Mouse (Mus musculus) forelimb bud, embryonic 11.5 days (tissue): ENCODE measurements around the gene Fads1.
"Not testable (repeated sequence)": the region's sequence is repeated elsewhere in the genome, so short reads cannot be mapped to it uniquely, and the experiment has no call there.

ENCODE experiments used
- DNase-seq: peaks from one replicate; pipeline ENCODE4 v3.0.0-alpha.2; 2012; ENCODE audit warnings: low read depth, low spot score

Gene Fads1

DNA sequence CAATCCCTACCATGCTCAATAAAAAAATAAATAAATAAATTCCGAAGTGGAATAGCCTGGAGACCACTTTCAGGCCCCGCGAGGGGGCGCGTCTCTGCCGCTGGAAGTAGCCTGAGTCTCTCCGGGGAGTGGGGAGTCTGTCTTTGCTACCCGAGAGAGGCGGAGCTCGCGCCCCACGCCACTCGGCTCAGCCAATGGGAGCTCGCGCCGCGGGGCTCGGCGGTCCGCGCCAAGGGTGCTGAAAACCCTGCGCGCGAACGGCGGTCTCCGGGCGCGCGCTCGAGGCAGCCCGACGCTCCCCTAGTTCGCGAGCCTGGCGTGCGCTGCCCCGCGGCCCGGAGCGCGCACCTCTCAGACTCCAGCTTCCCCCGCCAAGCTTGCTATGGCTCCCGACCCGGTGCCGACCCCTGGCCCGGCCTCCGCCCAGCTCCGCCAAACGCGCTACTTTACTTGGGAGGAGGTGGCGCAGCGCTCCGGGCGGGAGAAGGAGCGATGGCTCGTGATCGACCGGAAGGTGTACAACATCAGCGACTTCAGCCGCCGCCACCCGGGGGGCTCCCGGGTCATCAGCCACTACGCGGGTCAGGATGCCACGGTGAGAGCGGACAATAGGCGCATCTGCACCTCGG is at the start of gene Fads1:
Fads1 (plus strand) TSS at position 219 of the 629 bp plus-strand sequence.
- DNase-seq: peak; percentile 95

GRCm38 (mm10) chr19:10134692-10135091 is 48.0 kb upstream of the Fads1 start:
- DNase-seq: no peak

- peak; percentile 11 for DNase-seq
Observed at GRCm38 (mm10) chr19:10137423-10137822, 45.3 kb upstream of the Fads1 start.

DNA sequence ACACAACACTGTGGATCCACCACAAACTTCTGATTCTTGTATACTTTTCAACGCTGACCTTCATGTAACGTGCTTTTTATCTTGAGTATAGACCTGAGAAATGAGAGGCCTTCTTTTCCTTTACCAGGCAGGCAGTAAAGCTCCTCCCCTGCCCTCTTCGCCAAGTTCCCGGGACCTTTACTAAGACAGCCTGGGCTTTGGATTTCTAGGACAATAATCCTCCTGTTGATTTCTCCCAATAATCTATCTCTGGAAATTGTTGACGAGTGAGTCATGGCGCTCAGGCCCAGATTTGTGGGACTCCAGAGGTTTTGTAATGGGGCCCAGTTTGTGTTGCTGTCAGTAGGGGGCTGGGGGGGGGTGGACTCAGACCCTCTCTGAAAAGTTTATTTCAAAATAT is 43.0 kb upstream of the Fads1 start:
- DNase-seq: no peak

GRCm38 (mm10) chr19:10143667-10144066 is 39.0 kb upstream of the Fads1 start:
- no peak for DNase-seq

DNA sequence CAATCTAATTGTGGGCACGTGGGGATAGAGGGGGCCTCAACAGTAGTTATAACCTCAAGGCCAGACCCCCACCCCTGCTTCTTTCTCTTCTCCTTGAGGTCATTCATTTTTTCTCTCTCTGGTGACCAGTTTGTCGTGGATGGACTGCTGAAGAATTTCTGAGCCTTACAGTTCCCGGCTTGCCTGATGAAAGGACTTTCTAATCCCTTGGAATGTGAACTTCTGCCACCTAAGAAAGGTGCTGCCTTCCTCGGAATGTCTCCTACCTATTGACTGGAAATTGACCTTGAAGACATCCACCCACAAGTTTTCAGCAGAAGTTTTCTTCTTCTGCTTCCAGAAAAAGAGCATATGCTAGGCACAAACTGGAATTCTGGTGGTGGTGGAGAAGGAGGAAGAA is 38.2 kb upstream of the Fads1 start:
- no peak for DNase-seq

GRCm38 (mm10) chr19:10148555-10148954 is 34.1 kb upstream of the Fads1 start:
- DNase-seq: no peak

DNA sequence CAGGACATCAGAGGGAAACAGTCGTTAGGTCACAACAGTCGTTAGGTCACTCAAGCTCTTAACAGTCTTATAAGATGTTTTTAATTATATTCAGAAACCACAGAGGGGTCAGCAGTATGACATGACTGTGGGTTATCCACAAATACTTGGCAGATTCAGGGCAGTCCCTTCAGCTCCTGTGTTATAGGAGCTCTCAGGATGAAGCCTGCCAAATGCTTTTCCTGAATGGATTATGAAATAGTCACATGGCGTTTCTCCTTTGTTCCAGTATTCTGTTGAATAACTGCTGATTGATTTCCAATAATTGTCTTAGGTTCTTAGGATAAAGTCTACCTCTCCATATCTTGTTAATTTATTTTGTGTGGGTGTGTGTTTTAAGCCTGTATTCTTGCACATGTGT is 33.5 kb upstream of the Fads1 start:
- no peak for DNase-seq

DNA sequence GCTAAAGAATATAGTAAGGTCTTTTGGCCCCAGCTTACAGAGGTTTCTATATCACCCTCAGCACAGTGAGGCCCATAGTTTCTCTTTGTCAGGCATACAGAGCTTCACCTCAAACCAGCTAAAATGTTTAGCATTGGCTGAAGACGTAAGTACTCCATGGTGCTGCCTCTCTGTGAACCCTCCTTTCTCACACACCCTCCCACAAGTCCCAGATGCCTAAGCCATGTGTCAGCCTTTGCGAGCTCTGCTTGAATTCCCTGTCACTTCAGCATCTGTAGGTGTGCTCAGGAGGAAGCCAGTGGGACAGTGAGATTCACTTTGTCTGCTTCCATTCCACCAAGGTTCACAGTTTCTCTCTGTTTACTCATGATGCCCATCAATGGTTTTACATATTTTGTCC is 25.0 kb upstream of the Fads1 start:
- no peak for DNase-seq

GRCm38 (mm10) chr19:10163896-10164295 is 18.8 kb upstream of the Fads1 start:
- DNase-seq: no peak

DNA sequence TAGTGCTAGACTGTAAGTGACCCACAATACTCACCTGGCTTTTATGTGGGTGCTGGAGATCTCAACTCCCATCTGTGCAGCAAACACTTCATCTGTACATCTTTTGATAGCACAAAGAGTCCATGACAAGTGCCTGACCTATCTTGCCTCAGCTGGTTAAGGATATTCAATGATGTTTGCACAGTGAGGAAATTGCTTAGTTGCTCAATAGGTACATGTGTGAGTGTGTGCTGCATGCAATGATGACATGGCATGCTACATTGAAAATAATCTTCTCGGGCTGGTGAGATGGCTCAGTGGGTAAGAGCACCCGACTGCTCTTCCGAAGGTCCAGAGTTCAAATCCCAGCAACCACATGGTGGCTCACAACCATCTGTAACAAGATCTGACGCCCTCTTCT is 16.8 kb upstream of the Fads1 start:
- not testable (repeated sequence) for DNase-seq

DNA sequence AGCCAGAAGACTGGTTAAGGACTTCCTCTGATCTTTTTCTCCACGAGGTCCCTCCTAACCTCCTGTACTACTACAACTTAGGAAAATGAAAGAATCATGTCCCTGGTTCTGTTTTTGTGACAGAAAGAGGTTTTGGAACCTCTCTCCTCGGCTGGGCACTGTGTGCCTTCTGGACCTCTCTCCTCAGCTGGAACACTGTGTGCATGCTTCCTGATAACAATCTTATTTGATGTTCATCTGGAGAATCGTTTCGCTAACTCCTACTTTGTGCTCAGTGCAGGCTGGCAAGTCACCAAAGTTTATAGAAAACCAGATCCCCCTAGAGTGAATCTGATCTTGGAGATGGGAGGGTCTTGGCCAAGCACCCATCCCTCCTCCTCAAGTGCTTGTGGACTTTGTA is 15.6 kb upstream of the Fads1 start:
- no peak for DNase-seq

- DNase-seq: no peak
Observed at GRCm38 (mm10) chr19:10167951-10168350, 14.7 kb upstream of the Fads1 start.

DNA sequence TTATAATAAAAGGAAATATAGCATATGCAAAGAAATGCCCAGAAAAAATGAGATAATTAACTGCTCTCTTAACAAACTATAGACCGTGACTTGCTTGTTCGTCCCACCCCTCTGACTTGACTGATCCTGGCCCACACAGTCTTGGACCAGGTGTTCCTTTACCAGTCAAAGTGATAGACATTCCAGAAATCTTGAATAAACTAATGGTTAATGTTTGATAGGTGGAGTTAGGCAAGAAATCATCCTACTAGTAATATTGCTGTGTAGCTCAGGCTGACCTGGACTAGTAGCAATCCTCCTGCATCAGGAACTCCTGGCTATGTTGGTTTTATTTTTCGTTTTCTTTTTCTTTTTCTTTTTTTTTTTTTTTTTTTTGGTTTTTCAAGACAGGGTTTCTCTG is 14.2 kb upstream of the Fads1 start:
- DNase-seq: no peak

DNA sequence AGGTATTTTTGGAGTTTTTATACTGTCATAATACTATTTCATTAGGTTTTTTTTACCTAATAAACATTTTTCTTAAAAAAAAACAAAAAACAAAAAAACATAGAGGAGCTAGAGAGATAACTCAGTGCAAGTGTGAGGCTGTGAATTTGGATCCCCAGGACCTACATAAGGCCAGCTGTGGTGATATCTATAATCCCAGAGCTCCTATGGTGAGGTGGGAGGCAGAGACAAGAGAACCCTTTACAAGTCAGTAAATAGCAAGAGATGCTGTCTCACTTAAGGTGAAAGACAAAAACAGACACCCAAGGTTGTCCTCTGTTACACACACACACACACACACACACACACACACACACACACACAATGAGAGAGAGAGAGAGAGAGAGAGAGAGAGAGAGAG is 13.5 kb upstream of the Fads1 start:
- no peak for DNase-seq

- DNase-seq: not testable (repeated sequence)
Observed at GRCm38 (mm10) chr19:10169692-10170330, 12.9 kb upstream of the Fads1 start.

- no peak for DNase-seq
Observed at GRCm38 (mm10) chr19:10170466-10170865, 12.2 kb upstream of the Fads1 start.

DNA sequence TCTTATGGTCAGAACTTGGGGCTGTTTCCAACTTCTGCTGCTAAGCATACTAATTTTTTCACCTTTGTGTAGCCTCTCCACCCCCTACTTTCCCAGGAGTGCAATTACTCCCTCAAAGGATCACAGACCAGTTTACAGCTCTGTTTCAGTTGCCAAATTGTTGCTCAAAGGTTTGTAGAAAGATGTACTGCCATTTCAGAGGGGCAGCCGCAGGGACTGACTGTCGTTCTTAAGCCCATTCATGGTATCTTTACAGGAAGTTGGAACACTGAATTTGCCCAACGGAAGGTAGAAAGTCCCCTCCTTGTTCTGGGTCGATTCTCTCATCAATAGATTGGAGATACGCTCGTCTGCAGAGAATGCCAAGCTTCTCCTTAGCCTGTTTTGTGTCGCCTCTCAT is 11.3 kb upstream of the Fads1 start:
- no peak for DNase-seq

GRCm38 (mm10) chr19:10171846-10172245 is 10.8 kb upstream of the Fads1 start:
- DNase-seq: no peak

- no peak for DNase-seq
Observed at GRCm38 (mm10) chr19:10173116-10173718, 9.5 kb upstream of the Fads1 start.

GRCm38 (mm10) chr19:10173844-10174539 is 8.7 kb upstream of the Fads1 start:
- no peak for DNase-seq

DNA sequence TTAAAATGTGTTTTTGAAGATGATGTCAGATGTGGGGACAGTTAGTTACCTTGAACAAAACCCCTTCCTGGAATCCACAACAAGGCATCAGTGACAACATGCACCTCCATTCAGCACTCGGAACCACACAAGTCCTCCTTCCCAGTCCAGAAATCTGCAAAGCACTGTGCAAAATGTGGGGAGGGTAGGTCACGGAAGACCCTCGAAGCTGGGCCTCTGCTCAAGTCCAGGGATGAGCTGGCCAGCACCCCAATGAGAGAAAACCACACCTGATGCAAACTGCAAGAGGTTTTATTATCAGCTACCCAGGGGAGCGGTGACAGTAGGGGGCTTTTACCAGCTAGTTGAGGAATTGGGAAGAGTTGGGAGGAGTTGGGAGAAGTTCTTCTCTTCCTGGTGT is 7.7 kb upstream of the Fads1 start:
- no peak for DNase-seq

- DNase-seq: no peak
Observed at GRCm38 (mm10) chr19:10176477-10176876, 6.2 kb upstream of the Fads1 start.
